Mouse (Mus musculus): ENCODE data around the gene Efhd2.

Efhd2 gene

GRCm38 (mm10) chr4:141874601-141875460 lies at the start of gene Efhd2:
Gene Efhd2 (minus strand): TSS chr4:141874920.
- DNase-seq = peak; percentile 88 to 89

GRCm38 (mm10) chr4:141923961-141924360 lies 49.2 kb upstream of the Efhd2 start:
- DNase-seq = no peak

GRCm38 (mm10) chr4:141920391-141920790 lies 45.7 kb upstream of the Efhd2 start:
- DNase-seq = no peak

GRCm38 (mm10) chr4:141917735-141918419 lies 43.2 kb upstream of the Efhd2 start:
- DNase-seq = no peak

- DNase-seq = peak; percentile 38 to 73
These were observed 39.3 kb upstream of the Efhd2 start for GRCm38 (mm10) chr4:141914040-141914439.

GRCm38 (mm10) chr4:141913201-141913993 lies 38.7 kb upstream of the Efhd2 start:
- DNase-seq = peak in 1 of 2 experiments; percentile 53

GRCm38 (mm10) chr4:141904710-141905109 lies 30.0 kb upstream of the Efhd2 start:
- no peak for DNase-seq

- DNase-seq = no peak
These were observed 27.7 kb upstream of the Efhd2 start for GRCm38 (mm10) chr4:141902479-141902858.

- no peak for DNase-seq
These were observed 27.2 kb upstream of the Efhd2 start for GRCm38 (mm10) chr4:141901711-141902478.

GRCm38 (mm10) chr4:141900421-141900820 lies 25.7 kb upstream of the Efhd2 start:
- DNase-seq = no peak

GRCm38 (mm10) chr4:141899936-141900335 lies 25.2 kb upstream of the Efhd2 start:
- DNase-seq = peak; percentile 50 to 84

- no peak for DNase-seq
These were observed 24.2 kb upstream of the Efhd2 start for GRCm38 (mm10) chr4:141898905-141899304.

- DNase-seq = no peak
These were observed 23.1 kb upstream of the Efhd2 start for GRCm38 (mm10) chr4:141897838-141898237.

- peak; percentile 45 to 82 for DNase-seq
These were observed 22.5 kb upstream of the Efhd2 start for GRCm38 (mm10) chr4:141897225-141897624.

- no peak for DNase-seq
These were observed 21.1 kb upstream of the Efhd2 start for GRCm38 (mm10) chr4:141895772-141896171.

- DNase-seq = no peak
These were observed 18.6 kb upstream of the Efhd2 start for GRCm38 (mm10) chr4:141893157-141893784.

- no peak for DNase-seq
These were observed 11.8 kb upstream of the Efhd2 start for GRCm38 (mm10) chr4:141886385-141886968.

GRCm38 (mm10) chr4:141885451-141885850 lies 10.7 kb upstream of the Efhd2 start:
- no peak for DNase-seq

GRCm38 (mm10) chr4:141882858-141883257 lies 8.1 kb upstream of the Efhd2 start:
- no peak for DNase-seq

- peak in 1 of 2 experiments; percentile 33 for DNase-seq
These were observed 7.2 kb upstream of the Efhd2 start for GRCm38 (mm10) chr4:141881950-141882349.

- no peak for DNase-seq
These were observed 6.7 kb upstream of the Efhd2 start for GRCm38 (mm10) chr4:141881289-141881914.
